Mouse (Mus musculus) 3T3-L1 (cell line): ENCODE results near the gene Letm1.

ENCODE experiments used
- DNase-seq: peaks from one replicate; pipeline ENCODE4 v3.0.0-alpha.2; 2015; ENCODE audit warnings: low read depth, low spot score

The Letm1 gene

DNA sequence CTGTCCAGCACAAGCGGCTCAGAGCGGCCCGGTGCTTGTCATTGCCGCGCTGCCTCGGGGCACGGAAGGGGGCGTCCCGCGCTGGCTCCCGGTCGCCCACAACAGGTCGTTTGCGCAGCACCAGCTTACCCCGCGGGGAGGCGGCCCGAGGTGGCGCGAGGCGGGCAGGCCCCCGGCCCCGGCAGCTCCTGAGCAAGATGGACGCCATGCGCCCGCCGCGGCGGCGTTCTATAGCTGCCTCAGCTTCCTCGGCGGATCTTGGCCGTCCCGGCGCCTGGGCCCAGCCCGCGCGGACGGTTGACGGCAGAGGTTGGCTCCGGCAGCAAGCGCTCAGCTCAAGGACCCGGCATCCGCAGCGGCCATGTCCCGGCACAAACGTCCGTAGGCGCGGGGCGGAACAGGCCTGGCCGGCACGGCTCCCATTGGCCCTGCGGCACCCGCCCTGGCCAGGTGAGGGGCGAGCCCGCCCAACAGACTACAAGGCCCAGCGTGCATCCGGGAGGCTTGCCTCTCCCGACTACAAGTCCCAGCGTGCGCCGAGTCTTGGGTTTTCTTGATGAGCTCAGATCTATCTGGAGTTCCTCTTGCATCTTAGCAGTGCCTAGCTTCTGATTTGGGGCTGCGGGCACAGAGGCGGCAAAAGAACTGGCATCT is at the start of gene Letm1:
Gene Letm1 (minus strand): TSS at position 473 of the 654 bp plus-strand sequence.
- peak; percentile 97 for DNase-seq

DNA sequence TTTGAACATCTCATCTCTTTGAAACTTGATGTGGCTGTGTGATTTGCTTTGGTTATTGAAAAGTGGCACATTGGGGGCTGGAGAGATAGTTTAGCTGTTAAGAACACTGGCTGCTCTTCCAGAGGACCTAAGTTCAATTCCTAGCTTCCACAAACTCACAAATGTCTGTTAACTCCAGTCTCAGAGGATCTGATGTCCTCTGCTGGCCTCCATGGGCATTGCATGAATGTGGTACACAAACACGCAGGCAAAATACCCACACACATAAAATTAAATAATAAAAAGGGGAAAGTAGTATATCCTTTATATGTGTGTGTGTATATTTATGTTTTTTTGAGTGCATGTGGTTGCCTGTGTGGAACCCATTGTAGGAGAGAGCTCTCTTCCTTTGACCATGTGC is 48.2 kb upstream of the Letm1 start:
- peak; percentile 63 for DNase-seq

DNA sequence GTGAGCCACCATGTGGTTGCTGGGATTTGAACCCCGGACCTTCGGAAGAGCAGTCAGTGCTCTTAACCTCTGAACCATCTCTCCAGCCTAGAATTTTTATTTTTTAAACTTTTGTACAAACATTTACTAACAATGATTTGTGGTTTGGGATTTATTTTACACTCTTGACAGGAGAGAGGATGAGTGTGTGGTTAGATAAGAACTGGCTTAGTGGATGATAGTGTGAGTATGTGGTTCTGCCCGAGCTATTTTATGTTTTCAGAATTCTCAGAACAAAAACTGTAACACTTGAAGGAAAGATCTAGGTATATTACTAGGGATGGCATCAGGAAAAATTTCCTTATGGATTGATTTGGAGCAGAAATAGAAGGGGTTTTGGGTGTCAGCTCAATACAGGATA is 47.3 kb upstream of the Letm1 start:
- DNase-seq: no peak

DNA sequence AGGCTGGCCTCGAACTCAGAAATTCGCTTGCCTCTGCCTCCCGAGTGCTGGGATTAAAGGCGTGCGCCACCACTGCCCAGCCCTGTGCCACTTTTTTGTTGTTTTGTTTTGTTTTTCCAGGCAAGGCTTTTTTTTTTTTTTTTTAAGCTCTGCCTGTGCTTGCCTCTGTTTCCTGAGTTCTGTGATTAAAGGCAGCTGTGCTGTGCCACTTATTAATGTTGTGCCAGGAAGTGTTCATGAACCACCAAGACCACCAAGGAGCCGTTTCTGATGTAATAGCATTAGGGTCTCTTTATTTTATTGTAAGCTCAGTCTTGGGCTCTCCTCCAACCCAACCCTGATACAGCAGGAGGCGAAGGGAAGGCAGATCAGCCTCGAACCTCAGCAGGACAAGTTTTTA is 45.5 kb upstream of the Letm1 start:
- no peak for DNase-seq

DNA sequence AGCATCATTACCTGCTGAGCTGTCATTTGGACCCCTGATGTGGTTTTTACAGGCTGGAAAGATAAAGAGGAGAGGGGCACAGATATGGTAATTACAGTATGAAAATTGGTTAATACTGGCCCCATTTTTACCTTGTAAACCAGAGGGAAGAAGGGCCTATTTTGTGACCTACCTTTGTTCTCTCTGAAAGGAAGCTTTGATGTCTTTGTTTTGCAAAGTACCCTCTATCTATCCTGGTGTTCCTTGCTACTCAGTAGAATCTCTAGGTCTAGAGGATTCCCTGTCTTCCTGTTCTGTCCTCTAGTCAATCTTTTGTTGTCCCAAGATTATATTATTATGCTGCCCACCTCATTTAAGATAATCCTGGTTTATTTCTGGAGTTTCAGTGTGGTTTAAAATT is 43.4 kb upstream of the Letm1 start:
- no peak for DNase-seq

DNA sequence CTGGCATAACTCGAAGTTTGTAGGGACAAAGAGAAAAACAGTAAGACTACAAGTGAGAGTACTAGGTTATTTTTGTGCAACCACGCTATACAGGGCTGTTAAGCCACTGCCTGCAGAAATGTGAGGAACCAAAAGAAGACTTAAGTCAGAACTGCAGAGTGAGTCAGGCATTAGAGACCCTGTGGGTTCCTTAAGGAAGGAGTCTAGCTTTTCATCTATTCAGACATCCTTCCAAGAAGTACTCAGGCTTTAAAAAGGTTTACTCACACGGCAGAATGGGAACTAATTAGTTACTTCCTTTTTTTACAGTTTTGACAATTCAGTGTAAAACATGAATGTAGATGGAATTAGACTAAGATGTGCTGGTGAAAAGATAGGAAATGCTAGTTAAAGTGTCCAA is 39.8 kb upstream of the Letm1 start:
- peak; percentile 47 for DNase-seq

DNA sequence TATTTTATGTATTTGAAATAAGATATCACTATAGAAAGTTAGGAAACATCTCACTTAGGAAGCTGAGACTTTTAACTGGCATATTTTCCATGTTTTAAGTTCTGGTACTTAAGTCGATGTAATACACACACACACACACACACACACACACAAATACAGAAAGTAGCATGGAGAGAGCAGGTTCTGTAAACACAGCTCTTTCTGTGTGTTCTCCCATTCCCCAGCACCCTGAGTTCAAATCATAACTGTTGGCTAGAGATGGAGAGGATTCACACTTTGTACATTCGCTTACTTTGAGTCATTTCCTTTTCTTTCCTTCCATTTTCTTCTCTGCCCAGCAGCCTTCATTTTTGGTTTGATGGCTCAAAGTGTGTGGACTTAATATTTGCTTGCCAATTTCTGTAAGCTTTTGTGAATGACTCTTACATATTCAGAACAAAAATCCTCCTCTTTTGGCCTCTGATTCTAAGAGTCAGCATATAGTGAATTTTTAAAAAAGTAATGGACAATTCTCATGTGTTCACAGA is 39.3 kb upstream of the Letm1 start:
- peak; percentile 50 for DNase-seq

DNA sequence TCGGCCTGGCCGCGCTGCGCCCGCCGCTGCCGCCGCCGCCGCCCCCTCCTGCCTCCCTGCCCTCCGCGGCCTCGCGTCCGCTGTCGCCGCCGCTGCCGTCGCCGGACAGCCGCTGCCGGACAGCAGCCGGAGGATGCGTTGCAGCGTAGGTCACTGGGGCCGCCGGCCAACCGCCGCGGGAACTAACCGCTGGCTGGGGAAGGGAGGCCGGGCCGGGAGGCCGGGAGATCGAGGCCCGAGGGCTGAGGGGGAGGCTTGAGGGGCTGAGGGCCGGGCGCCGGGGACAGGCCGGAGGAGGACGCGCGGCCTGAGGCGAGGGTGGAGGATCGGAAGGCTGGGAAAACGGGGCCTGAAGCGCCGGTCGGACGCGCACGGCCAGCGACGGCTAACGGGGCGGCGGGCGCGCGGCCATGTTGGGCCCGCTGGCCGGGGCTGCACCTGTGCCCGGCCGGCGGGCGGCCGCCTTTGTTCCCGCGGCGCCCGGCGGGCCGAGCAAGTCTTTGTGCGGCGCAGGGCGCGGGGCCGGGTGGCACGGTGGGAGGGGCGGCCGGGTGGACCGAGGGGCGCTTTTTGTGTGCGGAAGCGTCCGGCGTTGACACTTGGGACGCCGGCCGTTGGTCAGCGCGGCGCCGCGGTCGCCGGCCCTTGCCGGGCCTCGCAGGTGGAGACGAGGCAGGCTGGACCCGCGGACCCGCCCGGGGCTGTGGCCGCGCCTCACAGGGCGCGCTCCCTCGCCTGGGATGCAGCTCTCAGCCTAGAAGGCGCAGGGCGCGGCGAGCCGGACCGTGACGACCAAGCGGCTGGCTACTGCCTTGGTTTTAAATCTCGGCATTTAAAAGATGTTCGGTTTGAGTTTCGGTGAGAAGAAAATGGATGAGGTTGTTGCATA is 38.4 kb upstream of the Letm1 start:
- peak; percentile 71 for DNase-seq

DNA sequence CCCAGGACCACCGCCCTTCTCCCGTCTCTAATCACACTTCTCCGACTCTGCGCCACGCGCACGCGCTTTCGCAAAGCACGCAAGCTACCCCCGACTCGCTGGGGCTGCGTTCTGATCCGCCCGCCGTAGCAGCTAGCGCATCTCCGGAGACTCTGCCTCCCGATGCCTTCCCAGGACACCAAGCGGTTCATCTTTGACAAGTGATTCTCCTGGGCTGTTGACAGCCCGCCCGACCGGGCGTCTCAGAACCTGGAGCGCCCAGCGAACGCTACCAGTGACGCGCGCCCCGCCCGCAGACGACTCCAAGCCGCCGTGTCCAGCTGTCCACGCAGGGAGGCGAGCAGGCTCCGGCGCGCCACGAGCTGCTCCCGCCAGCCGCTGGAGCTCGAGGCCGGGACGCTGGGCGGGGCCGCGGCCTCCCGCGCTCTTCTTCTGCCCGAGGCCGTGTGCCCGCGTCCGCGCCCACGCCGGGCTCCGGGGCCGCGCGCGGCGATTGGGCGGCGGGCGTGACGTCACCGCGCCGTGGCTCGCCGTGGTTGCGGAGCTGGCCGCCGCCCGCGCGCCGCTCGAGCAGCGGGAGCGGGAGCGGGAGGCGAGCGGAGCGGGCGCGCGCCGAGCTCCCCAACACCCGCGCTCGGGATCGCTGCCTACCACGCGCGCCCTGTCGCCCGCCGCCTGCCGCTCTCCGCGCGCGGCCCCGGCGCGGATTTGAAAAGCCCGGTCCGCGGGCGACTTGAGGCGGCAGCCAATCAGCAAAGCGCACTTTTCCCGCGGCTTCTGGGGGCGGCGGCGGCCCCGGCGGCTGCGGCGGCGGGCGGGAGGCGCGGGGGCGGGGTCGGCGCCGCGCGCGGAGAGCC is 37.5 kb upstream of the Letm1 start, which contains the start of gene Nsd2:
Gene Nsd2 (plus strand): TSS at position 850 of the 857 bp plus-strand sequence.
- peak; percentile 80 for DNase-seq

DNA sequence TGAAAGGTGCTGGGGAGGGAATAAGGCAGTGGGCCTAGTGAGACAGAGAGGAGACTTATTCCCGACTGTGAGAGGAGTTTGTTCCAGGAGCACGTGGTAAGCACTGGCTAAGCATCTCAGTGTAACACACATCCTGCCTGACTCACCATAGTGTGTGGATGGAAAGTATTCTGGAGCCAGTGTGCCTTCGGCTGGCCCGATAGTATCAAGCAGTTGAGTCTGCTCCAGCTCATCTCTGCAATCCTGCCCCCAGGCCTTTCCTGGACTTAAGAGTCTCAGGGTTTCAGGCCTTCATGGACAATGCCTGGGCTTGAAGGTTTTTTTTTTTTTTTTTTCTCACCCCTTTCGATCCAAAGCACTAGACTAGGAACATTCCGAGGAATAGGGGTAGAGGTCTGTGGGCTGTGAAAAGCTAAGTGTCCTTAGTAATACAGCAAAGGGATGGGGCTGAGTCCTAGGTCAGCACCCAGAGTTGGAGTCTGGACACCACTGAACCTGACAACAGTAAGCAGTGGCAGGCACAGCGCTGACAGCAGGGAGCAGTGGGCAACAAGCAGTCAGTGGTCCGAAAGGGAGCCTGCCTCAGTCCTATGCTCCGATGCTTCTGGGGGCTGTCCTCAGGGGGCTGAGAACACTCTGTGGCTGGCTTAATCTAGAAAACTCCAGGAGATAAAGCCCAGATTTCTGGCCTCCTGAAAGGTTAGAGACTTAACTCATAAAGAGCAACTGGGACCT is 36.7 kb upstream of the Letm1 start:
- peak; percentile 98 for DNase-seq

DNA sequence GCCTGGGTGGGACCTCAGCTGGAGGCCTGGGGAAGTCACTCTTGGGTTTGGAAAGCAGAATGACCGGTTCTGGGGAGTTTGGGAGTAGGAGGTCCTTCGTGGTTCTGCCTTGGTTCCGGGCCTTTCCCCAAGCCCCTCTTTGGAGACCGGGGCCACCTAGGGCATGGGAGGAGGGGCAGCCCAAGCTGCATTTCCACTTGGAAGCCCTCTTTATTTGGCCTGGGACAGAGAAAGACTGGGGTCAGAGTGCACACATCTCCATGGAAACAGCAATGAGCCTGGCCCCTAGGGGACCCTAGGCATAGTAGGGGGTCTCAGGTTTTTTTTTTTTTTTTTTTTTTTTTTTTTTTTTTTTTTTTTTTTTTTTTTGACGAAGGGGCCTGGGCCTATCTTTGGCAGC is 35.5 kb upstream of the Letm1 start:
- no peak for DNase-seq

DNA sequence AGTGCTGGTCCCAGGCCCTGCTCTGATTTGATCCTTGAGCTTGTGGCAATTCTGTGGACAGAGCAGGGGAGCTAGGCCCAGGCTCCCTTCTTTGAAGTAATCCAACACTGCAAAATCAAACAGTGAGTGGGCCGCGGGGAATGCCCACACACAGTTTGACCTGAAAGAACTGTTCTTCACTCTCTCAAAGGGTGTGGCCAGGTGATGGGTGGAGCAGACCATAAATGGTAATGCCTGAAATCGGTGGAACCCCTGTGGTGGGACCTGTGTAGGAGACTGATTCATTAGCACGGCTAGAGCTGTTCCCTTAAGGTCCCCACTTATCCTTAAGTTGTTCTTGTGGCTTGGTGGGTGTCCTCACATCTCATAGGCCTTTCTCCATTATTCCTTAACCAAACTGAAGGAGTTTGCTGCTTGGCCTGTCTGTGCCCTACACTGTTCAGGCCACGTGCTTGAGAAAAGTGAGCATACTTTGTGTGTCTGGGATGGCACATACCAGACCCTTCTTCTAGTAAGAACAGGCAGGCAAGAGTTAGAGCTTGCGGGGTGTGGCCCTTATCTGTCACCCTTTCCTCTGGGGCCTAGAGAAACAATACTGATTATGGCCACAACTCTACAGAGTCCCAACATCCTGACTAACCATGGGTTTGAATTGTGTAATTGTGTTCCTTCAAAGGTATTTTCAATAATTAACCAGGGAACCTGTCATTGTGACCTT is 33.5 kb upstream of the Letm1 start:
- DNase-seq: no peak

DNA sequence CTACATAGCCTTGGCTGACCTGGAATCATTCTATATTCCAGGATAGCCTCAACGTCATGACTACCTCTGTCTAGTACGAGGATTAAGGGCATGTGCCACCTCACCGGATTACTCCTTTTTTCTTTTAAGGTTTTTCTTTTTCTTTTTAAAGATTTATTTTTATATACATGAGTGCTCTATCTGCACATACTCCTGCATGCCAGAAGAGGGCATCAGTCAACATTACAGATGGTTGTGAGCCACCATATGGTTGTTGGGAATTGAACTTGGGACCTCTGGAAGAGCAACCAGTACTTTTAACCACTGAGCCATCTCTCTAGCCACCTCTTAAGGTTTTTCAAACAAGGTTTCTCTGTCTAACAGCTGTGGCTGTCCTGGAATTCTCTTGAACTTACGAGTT is 28.9 kb upstream of the Letm1 start:
- no peak for DNase-seq

DNA sequence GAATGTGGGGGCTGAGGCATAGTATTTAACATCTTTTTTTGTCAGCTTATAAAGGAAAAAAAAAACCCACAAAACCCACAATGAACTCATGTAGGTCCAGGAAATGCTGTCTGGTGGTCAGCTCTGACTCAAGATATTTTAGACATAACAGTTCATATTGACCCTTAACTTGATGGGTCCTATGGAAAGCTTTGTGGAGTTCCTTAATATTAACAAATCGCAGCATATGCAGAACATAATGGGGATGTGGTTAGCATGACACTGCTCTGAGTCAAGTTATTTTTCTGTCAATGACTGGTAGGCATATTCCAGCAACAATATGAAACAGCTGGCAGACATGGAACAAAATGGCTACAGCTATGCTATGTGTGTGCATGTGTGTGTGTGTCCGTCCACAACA is 20.7 kb upstream of the Letm1 start:
- DNase-seq: peak; percentile 90

DNA sequence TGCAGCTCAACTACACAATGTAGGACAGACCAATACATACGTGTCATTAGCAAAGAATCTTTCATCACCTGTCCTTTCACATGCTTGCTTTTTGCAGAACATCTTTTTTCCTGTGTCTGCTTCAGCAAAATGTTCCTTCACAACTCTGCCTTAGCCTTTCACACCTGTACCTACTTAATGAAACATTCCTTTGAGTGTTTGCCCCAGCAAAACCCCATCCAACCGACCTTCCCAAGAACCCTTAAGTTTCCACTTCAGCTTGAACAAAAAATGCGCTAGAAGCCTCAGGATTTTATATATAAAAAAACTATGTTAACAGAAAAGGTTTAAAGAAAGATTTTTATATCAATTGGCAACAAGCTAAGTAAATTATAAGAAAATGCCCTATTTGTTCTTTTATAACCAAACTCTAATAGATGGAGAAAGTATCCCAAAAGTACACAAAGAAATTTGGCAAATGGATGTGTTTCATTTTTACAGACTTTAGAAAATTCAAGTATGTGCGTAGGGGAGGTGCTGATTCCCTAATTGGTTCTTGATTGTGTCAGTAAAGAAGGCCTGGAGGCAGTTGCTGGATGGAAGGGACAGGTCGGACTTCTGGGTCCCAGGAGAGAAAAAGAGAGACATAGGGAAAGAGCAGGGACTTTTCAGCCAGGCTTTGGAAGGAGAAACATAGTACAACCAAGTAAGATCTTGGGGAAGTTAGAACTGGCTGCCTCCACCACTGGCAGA is 9.5 kb upstream of the Letm1 start:
- DNase-seq: no peak

DNA sequence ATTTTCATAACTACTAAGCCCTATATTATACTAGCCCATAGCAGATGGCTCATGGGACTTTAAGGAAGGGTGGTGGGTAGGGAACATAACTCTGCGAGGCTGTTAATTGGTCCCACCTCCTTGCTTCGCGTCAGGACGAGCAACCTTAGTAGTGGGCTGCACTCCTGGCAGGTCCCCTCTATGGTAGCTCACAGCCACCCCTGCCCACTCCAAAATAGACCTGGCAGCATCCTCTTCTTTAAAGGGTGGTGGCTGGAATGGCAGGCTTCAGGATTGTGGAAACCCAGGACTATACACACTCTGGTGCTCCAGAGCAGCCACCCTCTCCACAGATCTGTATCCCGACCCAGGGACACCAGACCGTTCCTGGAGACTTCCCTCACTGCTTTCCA is 378 bp upstream of the Letm1 start:
- no peak for DNase-seq

DNA sequence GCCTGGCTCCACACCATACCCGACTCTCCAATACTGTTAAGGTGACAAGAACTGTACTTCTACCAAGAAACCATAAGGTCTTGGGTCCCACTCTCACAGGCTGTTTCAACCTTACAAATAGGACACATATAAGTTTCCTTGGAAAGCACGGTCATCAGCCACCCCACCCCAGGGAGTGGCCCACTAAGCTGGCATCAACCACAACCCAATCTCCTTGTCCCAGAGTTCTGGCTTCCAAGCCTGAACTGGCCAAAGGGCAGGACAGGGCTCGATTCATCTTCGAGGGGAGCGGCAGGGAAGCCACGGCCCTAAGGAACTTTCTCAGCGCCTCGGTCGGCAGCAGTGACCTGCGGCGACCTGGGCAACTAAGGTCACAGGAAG is 663 bp downstream of the Letm1 start:
- DNase-seq: no peak

DNA sequence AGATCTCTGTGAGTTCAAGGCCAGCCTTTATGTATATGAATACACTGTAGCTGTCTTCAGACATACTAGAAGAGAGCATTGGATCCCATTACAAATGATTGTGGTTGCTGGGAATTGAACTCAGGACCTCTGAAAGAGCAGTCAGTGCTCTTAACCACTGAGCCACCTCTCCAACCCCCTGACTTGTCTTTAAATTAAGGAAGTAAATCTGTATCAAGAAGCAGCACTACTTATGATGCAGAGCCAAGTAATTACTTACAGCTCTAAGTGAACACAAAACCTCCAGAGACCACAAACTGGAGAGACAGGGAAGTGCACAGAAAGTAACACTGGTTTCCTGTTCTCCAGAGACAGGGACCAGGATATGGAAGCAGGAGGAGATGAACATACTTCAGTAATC is 5.4 kb downstream of the Letm1 start:
- DNase-seq: no peak

DNA sequence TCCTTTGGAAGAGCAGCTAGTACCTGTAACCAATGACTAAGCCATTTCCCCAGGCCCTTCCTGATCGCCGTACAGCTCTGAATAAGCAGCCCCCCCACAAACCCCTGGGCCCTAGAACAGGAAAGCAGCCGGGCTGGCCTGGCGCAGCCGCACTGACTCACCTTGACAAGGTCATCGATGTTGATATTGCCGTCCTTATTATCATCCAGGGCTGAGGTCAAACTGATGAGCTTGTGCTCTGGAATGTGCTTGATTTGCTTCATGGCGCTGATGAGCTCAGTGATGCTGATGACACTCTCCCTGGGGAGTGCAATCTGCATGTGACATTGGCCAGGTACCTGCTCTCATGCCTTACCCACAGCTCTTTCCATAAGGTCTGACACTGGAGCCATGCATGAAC is 39.1 kb downstream of the Letm1 start:
- no peak for DNase-seq

DNA sequence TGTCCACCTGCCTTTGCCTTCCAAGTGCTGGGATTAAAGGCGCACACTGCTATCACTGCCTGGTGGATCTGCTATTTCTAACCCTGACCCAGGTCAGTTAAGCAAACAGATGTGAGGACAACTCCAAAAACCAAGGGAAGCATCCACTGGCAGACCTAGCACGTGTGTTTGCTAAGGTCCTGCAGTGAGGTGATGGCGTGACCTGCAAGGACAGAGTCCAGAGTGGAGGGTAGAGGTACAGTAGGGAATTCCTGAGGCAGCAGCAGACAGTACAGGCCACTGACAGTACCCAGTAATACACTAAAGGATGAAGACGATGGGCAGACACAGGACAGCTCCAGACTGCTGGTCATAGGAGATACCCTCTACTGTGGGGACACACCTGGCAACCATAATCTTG is 42.1 kb downstream of the Letm1 start:
- DNase-seq: no peak
